Mouse (Mus musculus): ENCODE data around the gene Gpd2. TPM values are rescaled to one million over a fixed set of nuclear protein-coding genes. Genes with fewer than 3 reads are reported as not detected.
A peak's percentile ranks its signal among the peaks of the same experiment; 100 is the strongest.

Gene Gpd2
- polyA plus RNA-seq, 1 experiment, result 31.9 TPM

DNA sequence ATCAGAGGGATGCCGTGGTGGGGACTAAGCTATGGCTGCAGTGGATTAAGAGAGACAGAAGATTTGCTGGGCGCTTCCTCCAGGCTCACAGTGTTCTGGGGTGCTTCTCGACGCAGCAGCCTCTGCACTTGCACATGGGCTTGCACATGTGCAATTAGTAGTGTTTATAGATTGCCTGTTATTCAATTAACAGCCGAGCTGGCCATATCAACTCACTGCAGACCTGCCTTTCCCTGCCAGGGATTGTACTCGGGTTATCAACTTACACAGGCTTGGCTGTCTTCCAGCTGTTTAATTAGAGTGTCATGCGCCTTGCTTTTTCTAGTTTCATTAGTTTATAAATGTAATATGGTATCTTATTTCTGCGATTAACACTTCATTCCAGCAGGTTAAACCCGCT is 113.2 kb downstream of the Gpd2 start:
- no peaks in the 10 kb centered on the region for H3K27me3 ChIP-seq (ENCODE audit: control insufficient read depth, insufficient read depth, low read length)
- TF ChIP-seq POLR2A (IDR thresholded peaks at IDR 0.05; ENCODE audit: low read depth, low read length) (no peak), CTCF (IDR thresholded peaks at IDR 0.05; ENCODE audit: extremely low read depth, insufficient read length, insufficient replicate concordance, low read depth, low read length) (no peak)
- 25% methylated on average over 9 of the region's 9 CpGs for WGBS

DNA sequence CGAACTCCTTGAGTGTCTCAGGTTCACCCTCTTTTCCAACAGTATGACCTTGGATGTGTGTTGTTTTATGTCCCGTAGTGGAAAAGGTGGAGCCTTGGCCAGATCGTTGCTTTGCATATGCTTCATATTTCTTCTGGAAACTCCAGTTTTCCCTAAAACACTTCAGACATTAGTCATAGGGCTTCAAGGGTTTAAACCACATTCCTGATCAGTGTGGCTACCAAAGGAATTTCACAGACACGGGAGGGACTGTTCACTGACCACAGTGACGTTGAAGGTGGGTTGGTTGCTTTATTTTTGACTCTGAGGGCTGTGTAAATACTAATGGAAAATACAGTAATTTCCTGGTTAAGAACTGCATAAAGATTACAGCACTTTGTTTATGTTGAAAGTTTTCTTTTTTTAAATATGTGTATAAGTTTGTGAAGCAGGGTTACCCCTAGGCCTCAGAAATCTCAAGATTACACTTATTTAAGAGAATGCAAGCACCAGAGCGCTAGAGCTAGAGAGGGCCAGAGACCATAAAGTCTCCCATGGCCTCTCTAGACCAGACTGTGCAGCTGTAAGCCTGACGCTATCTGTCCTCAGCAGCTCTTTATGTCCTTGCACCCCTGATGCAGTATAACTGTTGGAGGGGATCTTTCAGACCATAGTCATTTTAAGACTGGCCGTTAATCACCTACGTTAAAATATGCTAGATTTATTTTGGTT is 116.4 kb downstream of the Gpd2 start:
- no peak overlapping the region for H3K4me3 ChIP-seq (ENCODE audit: low read depth, low read length)
- no peaks in the 10 kb centered on the region for H3K27me3 ChIP-seq (ENCODE audit: control insufficient read depth, insufficient read depth, low read length)
- 86% methylated on average over 9 of the region's 9 CpGs for WGBS
- no peak for TF ChIP-seq CTCF (IDR thresholded peaks at IDR 0.05; ENCODE audit: extremely low read depth, insufficient read length, insufficient replicate concordance, low read depth, low read length)
- H3K36me3 ChIP-seq (ENCODE audit: control insufficient read depth, insufficient read depth, low read length), result peaks cover 40% of the 10 kb centered on the region
- H3K4me1 ChIP-seq (ENCODE audit: control insufficient read depth, insufficient read depth, insufficient read length, low read length), result peaks cover 1% of the 10 kb centered on the region; the same call in 1 of the 2 replicates
- no peak overlapping the region for H3K27ac ChIP-seq (ENCODE audit: insufficient read depth, low read depth, low read length)

More for the DNA sequence above, 113.2 kb downstream of the Gpd2 start:
- H3K4me3 ChIP-seq (ENCODE audit: low read depth, low read length), result no peak overlapping the region
- H3K36me3 ChIP-seq (ENCODE audit: control insufficient read depth, insufficient read depth, low read length), result peaks cover 33% of the 10 kb centered on the region
- H3K4me1 ChIP-seq (ENCODE audit: control insufficient read depth, insufficient read depth, insufficient read length, low read length), result peaks cover 1% of the 10 kb centered on the region; the same call in 1 of the 2 replicates
- no peak overlapping the region for H3K27ac ChIP-seq (ENCODE audit: insufficient read depth, low read depth, low read length)

DNA sequence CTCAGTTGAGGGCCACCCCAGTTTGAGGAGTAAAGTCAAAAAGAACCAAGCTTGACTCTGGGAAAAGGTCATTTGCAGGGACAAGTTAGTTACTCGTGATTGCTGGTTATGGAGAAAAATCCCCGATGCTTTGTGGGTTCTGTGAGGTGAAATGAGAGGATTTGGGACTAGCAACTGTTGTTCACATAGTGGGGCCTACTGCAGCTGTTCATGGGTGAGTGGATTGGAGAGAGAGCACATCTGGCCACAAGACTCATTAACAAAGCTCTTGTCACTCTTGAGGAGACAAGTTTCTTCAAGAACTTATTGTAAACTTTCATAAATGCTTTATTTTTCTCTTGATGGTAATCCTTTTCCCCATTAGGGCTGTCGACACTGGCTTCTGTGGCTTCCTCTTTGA is 117.4 kb downstream of the Gpd2 start:
- no peak overlapping the region for H3K4me3 ChIP-seq (ENCODE audit: low read depth, low read length)
- WGBS, result 78% methylated on average over 3 of the region's 3 CpGs
- H3K27me3 ChIP-seq (ENCODE audit: control insufficient read depth, insufficient read depth, low read length), result no peaks in the 10 kb centered on the region
- TF ChIP-seq CTCF (IDR thresholded peaks at IDR 0.05; ENCODE audit: extremely low read depth, insufficient read length, insufficient replicate concordance, low read depth, low read length), result no peak
- no peak for TF ChIP-seq POLR2A (IDR thresholded peaks at IDR 0.05; ENCODE audit: low read depth, low read length)
- peaks cover 1% of the 10 kb centered on the region; the same call in 1 of the 2 replicates for H3K4me1 ChIP-seq (ENCODE audit: control insufficient read depth, insufficient read depth, insufficient read length, low read length)
- no peak overlapping the region for H3K27ac ChIP-seq (ENCODE audit: insufficient read depth, low read depth, low read length)
- peaks cover 43% of the 10 kb centered on the region for H3K36me3 ChIP-seq (ENCODE audit: control insufficient read depth, insufficient read depth, low read length)

DNA sequence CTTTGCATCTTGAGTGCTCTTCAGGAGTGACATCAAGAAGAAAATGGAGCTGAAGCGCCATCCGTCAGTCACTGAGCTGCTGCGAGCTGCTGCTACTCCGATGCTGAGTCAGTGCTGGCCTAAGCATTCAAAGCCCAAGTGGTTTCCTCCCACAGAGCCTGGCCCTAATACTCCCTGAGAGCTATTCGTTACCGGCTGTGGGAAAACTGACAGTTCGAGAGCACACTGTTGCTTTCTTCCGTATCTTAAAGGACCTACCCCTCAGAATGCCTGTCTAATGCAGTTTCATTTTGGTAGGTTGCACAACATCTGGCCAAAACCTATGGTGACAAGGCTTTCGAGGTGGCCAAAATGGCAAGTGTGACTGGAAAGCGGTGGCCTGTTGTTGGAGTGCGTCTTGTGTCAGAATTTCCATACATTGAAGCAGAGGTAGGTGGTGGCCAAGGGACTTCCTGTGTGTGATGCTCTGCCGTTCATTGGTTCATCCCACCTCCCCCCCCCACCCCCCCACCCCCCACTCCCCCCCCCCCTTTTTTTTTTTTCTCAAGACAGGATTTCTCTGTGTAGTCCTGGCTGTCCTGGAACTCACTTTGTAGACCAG is 118.9 kb downstream of the Gpd2 start:
- Histone ChIP-seq H3K4me3 (ENCODE audit: low read depth, low read length) (no peak overlapping the region), H3K36me3 (ENCODE audit: control insufficient read depth, insufficient read depth, low read length) (peaks cover 52% of the 10 kb centered on the region), H3K4me1 (ENCODE audit: control insufficient read depth, insufficient read depth, insufficient read length, low read length) (peaks cover 1% of the 10 kb centered on the region; the same call in 1 of the 2 replicates), H3K27me3 (ENCODE audit: control insufficient read depth, insufficient read depth, low read length) (no peaks in the 10 kb centered on the region), H3K27ac (ENCODE audit: insufficient read depth, low read depth, low read length) (no peak overlapping the region)
- TF ChIP-seq CTCF (IDR thresholded peaks at IDR 0.05; ENCODE audit: extremely low read depth, insufficient read length, insufficient replicate concordance, low read depth, low read length), result no peak
- TF ChIP-seq POLR2A (IDR thresholded peaks at IDR 0.05; ENCODE audit: low read depth, low read length), result no peak
- 84% methylated on average over 12 of the region's 12 CpGs for WGBS

DNA sequence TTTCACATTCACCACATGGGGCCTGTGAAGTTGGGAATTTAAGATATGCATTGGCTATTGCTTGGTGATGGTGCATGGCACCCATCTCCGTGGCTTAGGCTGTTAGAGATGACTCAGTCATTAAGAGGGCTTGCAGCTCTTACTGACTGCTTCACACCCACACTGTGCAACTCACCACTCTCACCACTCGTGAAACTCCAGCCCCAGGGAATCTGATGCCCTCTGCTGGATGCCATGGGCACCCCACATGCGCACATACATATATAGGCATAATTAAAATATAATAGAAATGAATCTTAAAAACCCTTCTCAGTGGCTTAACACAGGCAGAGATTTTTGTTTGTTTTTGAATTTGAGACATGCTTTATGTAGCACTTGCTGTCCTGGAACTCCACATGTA is 125.1 kb downstream of the Gpd2 start:
- no peak overlapping the region for H3K27ac ChIP-seq (ENCODE audit: insufficient read depth, low read depth, low read length)
- no peaks in the 10 kb centered on the region for H3K4me1 ChIP-seq (ENCODE audit: control insufficient read depth, insufficient read depth, insufficient read length, low read length)
- WGBS, result 71% methylated on average over 3 of the region's 3 CpGs
- peaks cover 55% of the 10 kb centered on the region for H3K36me3 ChIP-seq (ENCODE audit: control insufficient read depth, insufficient read depth, low read length)
- no peak overlapping the region for H3K4me3 ChIP-seq (ENCODE audit: low read depth, low read length)
- no peaks in the 10 kb centered on the region for H3K27me3 ChIP-seq (ENCODE audit: control insufficient read depth, insufficient read depth, low read length)
- peak; percentile 45; the same call in 1 of the 2 replicates for TF ChIP-seq CTCF (IDR thresholded peaks at IDR 0.05; ENCODE audit: extremely low read depth, insufficient read length, insufficient replicate concordance, low read depth, low read length)
- no peak for TF ChIP-seq POLR2A (IDR thresholded peaks at IDR 0.05; ENCODE audit: low read depth, low read length)

DNA sequence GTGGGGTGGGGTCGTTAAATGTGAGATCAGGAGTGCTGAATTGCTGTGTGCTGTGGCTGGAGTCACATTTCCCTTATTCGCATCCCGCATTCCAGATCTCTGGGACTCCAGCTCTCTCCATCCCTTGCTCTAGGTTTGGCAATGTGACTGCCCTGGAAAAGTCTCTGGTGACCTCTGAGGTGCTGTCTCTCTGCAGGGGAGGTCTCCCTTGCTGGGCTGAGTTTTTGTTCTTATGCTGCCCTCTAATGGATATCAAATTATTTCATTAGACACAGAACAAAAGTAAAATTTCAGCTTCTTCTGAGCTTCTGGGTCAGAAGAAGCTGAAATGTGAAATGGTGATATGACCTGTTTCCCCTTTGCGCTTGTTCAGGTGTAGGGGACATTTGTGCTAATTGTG is 137.2 kb downstream of the Gpd2 start:
- peaks cover 18% of the 10 kb centered on the region for H3K36me3 ChIP-seq (ENCODE audit: control insufficient read depth, insufficient read depth, low read length)
- TF ChIP-seq POLR2A (IDR thresholded peaks at IDR 0.05; ENCODE audit: low read depth, low read length), result no peak
- no peak for TF ChIP-seq CTCF (IDR thresholded peaks at IDR 0.05; ENCODE audit: extremely low read depth, insufficient read length, insufficient replicate concordance, low read depth, low read length)
- H3K27me3 ChIP-seq (ENCODE audit: control insufficient read depth, insufficient read depth, low read length), result no peaks in the 10 kb centered on the region
- WGBS, result 64% methylated on average over 4 of the region's 4 CpGs
- H3K4me3 ChIP-seq (ENCODE audit: low read depth, low read length), result no peak overlapping the region
- H3K4me1 ChIP-seq (ENCODE audit: control insufficient read depth, insufficient read depth, insufficient read length, low read length), result no peaks in the 10 kb centered on the region
- no peak overlapping the region for H3K27ac ChIP-seq (ENCODE audit: insufficient read depth, low read depth, low read length)

DNA sequence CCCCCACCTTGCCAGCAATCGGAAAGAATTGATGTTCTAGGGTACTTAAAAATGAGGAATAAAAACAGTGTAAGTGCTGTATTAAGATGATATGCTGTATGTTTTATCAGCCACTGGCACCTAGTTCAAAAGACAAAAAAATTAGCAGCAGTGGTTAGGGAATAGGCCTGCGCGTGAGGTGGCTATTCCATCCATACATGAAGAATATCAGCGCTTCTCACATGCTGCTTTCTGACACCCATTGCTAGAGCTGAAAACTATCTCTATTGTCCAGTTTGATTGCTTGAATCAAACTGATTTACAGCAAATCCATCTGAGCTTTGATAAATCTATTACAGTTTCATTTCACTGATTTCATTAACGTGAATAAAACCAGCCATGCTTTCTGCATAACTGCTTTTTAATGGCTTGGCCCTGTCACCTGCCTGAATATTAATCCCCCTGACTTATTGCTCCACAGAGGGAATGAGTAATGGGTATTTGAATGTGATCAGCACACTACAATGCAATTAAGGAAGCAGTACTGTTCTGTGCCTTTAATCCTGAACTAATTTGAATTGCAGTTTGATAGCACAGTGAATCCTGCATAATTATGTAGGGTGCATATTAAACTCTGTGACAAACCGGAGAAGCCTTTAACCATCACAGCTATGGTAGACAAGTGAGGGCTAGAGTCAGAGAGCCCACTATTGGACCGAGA is 137.9 kb downstream of the Gpd2 start:
- Histone ChIP-seq H3K4me3 (ENCODE audit: low read depth, low read length) (no peak overlapping the region), H3K27me3 (ENCODE audit: control insufficient read depth, insufficient read depth, low read length) (no peaks in the 10 kb centered on the region), H3K4me1 (ENCODE audit: control insufficient read depth, insufficient read depth, insufficient read length, low read length) (no peaks in the 10 kb centered on the region), H3K27ac (ENCODE audit: insufficient read depth, low read depth, low read length) (no peak overlapping the region), H3K36me3 (ENCODE audit: control insufficient read depth, insufficient read depth, low read length) (peaks cover 15% of the 10 kb centered on the region)
- WGBS, result 93% methylated on average over 7 of the region's 7 CpGs
- no peak for TF ChIP-seq CTCF (IDR thresholded peaks at IDR 0.05; ENCODE audit: extremely low read depth, insufficient read length, insufficient replicate concordance, low read depth, low read length)
- TF ChIP-seq POLR2A (IDR thresholded peaks at IDR 0.05; ENCODE audit: low read depth, low read length), result no peak

Data from small intestine, adult 2 months (tissue).